Mouse (Mus musculus) spleen, adult 2 months (tissue): ENCODE measurements at regions not wholly inside any gene's neighbourhood (a gene's known extent, or its start where the extent isn't known, plus 50 kb on each side); places are given as distances from the start of the nearest gene placed in this dataset.
"Not testable (repeated sequence)": the region's sequence is repeated elsewhere in the genome, so short reads cannot be mapped to it uniquely, and the experiment has no call there.

Experiments
- DNase-seq, 2 experiments: peaks; one replicate each; pipeline versions ENCODE4 v3.0.0 to v3.0.0-alpha.2; 2012 to 2021; ENCODE audit warnings: low spot score in 2 of 2, low read depth in 1 of 2
- H3K27ac ChIP-seq: fragments of 200-500 bp; 2 replicates; pipeline ENCODE4 v1.5.1; 2012; ENCODE audit warnings: low read length, inconsistent platforms; ENCODE audit not compliant: insufficient read depth
- H3K27me3 ChIP-seq: fragments of 200-500 bp; 2 replicates; pipeline ENCODE4 v1.6.1; 2012; ENCODE audit warnings: mild to moderate bottlenecking, moderate library complexity, low read length, inconsistent platforms; ENCODE audit not compliant: control insufficient read depth, insufficient read depth
- H3K36me3 ChIP-seq: fragments of 200-500 bp; 2 replicates; pipeline ENCODE4 v1.6.1; 2012; ENCODE audit warnings: mild to moderate bottlenecking, low read length, inconsistent platforms; ENCODE audit not compliant: control insufficient read depth, insufficient read depth
- H3K4me1 ChIP-seq: fragments of 200-500 bp; 2 replicates; pipeline ENCODE4 v1.6.1; 2011; ENCODE audit warnings: inconsistent platforms; ENCODE audit not compliant: control insufficient read depth, insufficient read depth, insufficient read length
- H3K4me3 ChIP-seq: fragments of 200-500 bp; 2 replicates; pipeline ENCODE4 v1.5.1; 2011; ENCODE audit warnings: mild to moderate bottlenecking, inconsistent platforms; ENCODE audit not compliant: insufficient read depth, insufficient read length; ENCODE audit errors: extremely low read depth
- CTCF ChIP-seq: fragments of 200-500 bp; IDR thresholded peaks from 2 replicates; pipeline ENCODE4 v1.5.1; 2011; ENCODE audit warnings: mild to moderate bottlenecking, inconsistent platforms; ENCODE audit not compliant: insufficient read depth, insufficient read length, insufficient replicate concordance; ENCODE audit errors: extremely low read depth
- POLR2A ChIP-seq: fragments of 200-500 bp; IDR thresholded peaks from 2 replicates; pipeline ENCODE4 v1.6.1; 2011; ENCODE audit warnings: low read depth, low read length, inconsistent platforms
- WGBS: fragments of 180-500 bp; shearing (Covaris S2); methylation state at CpG from one replicate; pipeline ENCODE4 v1.1.7; 2018; 5-methylcytosine and 5-hydroxymethylcytosine counted together

GRCm38 (mm10) chr8:78119682-78120081 is 93.4 kb upstream of the Ttc29 start:
- Histone ChIP-seq H3K27me3 (no peaks in the 10 kb centered on the region), H3K36me3 (no peaks in the 10 kb centered on the region), H3K27ac (no peak overlapping the region), H3K4me3 (no peak overlapping the region), H3K4me1 (no peaks in the 10 kb centered on the region)
- no peak for DNase-seq
- 76% methylated on average over 11 of the region's 11 CpGs for WGBS
- no peak for TF ChIP-seq CTCF
- no peak for TF ChIP-seq POLR2A

- WGBS, result 54% methylated on average over 5 of the region's 5 CpGs
These were observed 88.8 kb upstream of the Ttc29 start for GRCm38 (mm10) chr8:78124248-78124647.

DNA sequence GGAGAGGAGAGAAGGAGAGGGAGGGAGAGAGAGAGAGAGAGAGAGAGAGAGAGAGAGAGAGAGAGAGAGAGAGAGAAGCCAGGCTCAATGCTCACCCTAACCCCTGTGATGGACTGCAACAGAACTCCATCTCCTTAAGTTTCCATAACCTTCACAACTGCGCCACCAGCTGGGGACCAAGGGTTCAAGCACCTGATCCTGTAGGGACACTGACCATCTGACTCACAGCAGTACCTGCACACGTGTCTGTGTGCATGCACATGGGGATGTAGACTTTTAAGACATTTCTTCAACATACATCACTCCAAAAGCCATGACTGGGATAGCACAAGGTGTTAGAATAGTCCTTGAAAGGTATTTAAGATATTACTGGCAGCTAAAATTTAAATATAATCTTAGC is 85.2 kb upstream of the Ttc29 start:
- Histone ChIP-seq H3K4me3 (no peak overlapping the region), H3K36me3 (no peaks in the 10 kb centered on the region), H3K27me3 (no peaks in the 10 kb centered on the region), H3K4me1 (no peaks in the 10 kb centered on the region), H3K27ac (no peak overlapping the region)
- WGBS, result 15% methylated on average over 2 of the region's 2 CpGs
- TF ChIP-seq CTCF (no peak), POLR2A (no peak)
- no peak for DNase-seq

More at GRCm38 (mm10) chr8:78124248-78124647, 88.8 kb upstream of the Ttc29 start:
- Histone ChIP-seq H3K27ac (no peak overlapping the region), H3K36me3 (no peaks in the 10 kb centered on the region), H3K4me1 (no peaks in the 10 kb centered on the region), H3K27me3 (no peaks in the 10 kb centered on the region), H3K4me3 (no peak overlapping the region)
- DNase-seq, result peak in 1 of 2 experiments; percentile 9
- TF ChIP-seq CTCF (peak; percentile 15; the same call in 1 of the 2 replicates), POLR2A (no peak)

GRCm38 (mm10) chr8:78129061-78129460 is 84.0 kb upstream of the Ttc29 start:
- 82% methylated on average over 5 of the region's 5 CpGs for WGBS
- DNase-seq, result no peak
- Histone ChIP-seq H3K4me3 (no peak overlapping the region), H3K4me1 (no peaks in the 10 kb centered on the region), H3K27me3 (no peaks in the 10 kb centered on the region), H3K27ac (no peak overlapping the region), H3K36me3 (no peaks in the 10 kb centered on the region)
- TF ChIP-seq CTCF, result no peak
- TF ChIP-seq POLR2A, result no peak

DNA sequence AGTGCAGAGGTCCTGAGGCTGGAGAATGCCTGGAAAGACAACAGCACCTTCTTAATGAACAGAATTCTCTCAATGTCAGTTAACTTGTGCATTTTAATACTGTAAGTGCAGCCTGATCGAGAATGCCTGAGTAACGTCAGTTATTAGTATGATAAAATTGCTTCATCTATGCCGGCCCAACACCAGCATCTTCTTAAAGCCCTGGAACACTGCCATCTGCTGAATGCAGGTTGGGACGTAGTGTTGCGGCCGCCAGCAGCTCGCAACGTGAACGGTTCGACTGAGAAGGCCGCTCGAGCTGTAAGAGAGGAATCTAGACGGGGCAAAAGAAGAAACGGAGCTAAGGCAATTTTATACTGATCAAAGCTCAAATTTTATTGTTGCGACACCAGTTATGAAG is 73.6 kb upstream of the Ttc29 start:
- not testable (repeated sequence) for H3K4me1 ChIP-seq, H3K27me3 ChIP-seq, DNase-seq, H3K4me3 ChIP-seq, H3K27ac ChIP-seq, H3K36me3 ChIP-seq
- 68% methylated on average over 13 of the region's 15 CpGs for WGBS

DNA sequence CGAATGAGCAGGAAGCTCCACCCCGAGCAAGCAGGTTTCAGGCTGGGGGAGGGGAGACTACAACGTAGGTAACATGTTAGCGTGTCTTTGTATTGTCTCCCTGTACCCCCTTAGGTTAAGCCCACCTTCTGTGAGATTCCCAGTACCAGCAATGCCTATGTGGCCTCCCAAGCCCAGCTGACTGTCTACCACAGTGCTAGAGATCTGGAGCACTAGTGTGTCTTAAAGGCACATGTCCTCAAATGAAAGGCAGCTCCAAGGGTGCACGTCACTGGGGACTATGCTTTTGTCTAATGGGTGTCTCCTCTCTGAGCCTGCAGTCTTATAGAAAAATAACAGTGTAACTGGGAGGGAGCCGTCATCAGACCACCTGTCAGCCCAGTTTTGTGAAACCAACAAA is 65.9 kb upstream of the Ttc29 start:
- DNase-seq, result no peak
- H3K36me3 ChIP-seq, result no peaks in the 10 kb centered on the region

GRCm38 (mm10) chr8:78148006-78148405 is 65.1 kb upstream of the Ttc29 start:
- no peak overlapping the region for H3K4me3 ChIP-seq
- no peak overlapping the region for H3K27ac ChIP-seq
- no peak for DNase-seq
- WGBS, result 91% methylated on average over 2 of the region's 2 CpGs
- H3K4me1 ChIP-seq, result no peaks in the 10 kb centered on the region
- no peak for TF ChIP-seq CTCF
- no peaks in the 10 kb centered on the region for H3K36me3 ChIP-seq
- no peaks in the 10 kb centered on the region for H3K27me3 ChIP-seq

More for the DNA sequence above, 65.9 kb upstream of the Ttc29 start:
- Histone ChIP-seq H3K27ac (no peak overlapping the region), H3K4me1 (no peaks in the 10 kb centered on the region), H3K27me3 (no peaks in the 10 kb centered on the region), H3K4me3 (no peak overlapping the region)
- TF ChIP-seq CTCF (no peak), POLR2A (no peak)
- 85% methylated on average over 6 of the region's 6 CpGs for WGBS
